Mouse (Mus musculus) liver, adult (tissue): Measurements from ENCODE around the gene Clasp1.

Source experiments
- GATA4 ChIP-seq: IDR thresholded peaks from 2 replicates; pipeline ENCODE4 v1.6.1; 2014; ENCODE audit warnings: mild to moderate bottlenecking, low read length; ENCODE audit not compliant: insufficient replicate concordance

Gene Clasp1

GRCm38 (mm10) chr1:118388757-118389453 is at the start of gene Clasp1:
Clasp1 (plus strand) TSS chr1:118389058.
- TF ChIP-seq GATA4 = peak; percentile 52; the same call in 1 of the 2 replicates

- no peak for TF ChIP-seq GATA4
Measured at GRCm38 (mm10) chr1:118343649-118344435, 45.0 kb upstream of the Clasp1 start.

DNA sequence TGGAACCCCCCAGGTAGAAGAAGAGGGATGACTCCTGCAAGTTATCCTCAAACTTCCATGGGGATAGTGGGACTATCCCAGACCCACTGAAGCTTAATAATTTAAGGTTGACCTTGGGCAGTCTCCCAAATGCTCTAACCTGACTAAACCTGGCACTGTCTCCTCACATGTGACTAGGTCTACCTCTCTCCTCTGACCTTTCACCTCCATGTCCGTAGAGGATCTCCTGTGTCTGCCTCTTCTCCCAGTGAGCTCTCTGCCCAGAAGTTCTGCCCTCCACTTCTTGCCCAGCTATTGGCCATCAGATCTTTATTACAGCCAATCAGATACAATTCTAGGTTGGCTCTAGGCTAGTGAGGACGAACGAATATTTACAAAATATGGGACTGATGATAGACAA is 38.9 kb upstream of the Clasp1 start:
- TF ChIP-seq GATA4 = no peak

GRCm38 (mm10) chr1:118359071-118359761 is 29.6 kb upstream of the Clasp1 start:
- no peak for TF ChIP-seq GATA4

- no peak for TF ChIP-seq GATA4
Measured at GRCm38 (mm10) chr1:118367970-118368369, 20.9 kb upstream of the Clasp1 start.

GRCm38 (mm10) chr1:118368721-118369461 is 20.0 kb upstream of the Clasp1 start:
- TF ChIP-seq GATA4 = no peak

DNA sequence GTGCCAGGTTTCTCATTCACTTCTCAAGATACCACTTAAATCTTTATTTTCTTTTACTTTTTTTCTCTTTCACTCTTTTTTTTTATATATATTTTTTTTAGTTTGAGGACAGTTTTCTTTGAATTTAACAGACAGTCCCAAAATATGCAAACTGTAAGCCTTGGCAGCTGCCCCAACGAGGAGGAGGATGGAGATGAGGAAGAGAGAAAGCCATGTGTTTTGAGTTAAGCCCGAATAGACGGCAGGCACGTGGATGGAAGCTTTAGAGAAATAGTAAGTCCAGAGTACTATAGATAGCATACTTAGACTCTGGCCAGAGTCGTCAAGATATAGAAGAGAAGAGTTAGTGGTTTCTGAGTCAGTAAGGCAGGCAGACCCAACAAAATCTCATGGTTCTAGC is 11.1 kb upstream of the Clasp1 start:
- TF ChIP-seq GATA4 = no peak

GRCm38 (mm10) chr1:118380105-118380786 is 8.6 kb upstream of the Clasp1 start:
- no peak for TF ChIP-seq GATA4

DNA sequence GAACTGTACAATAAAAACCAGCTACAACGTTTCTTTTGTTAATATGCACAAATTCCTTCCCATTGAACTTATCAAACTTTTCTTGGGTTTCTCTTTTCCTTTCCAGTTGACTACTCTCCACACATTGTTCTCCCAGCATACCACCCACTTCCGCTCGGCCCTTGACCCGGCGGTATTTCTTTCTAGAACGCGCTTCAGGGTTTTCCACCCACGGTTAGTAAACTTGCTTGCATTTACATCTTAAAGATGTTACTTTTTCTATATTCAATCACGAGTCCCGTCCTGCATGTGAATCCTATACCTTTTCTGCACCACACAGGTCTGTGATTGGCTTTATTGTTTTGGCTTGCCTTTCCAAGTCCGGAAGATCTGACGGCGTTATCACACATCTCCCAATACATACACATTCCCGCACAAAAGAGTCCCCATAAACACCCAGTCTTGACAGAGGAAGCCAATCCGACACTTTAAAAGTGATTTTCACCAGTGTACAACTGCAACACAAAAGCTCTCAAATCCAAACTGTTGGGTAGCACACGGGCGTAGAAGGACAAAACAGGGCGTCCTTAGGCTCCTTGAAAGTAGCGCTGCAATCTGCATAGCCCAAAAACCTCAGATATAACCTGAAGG is 616 bp upstream of the Clasp1 start:
- TF ChIP-seq GATA4 = no peak

DNA sequence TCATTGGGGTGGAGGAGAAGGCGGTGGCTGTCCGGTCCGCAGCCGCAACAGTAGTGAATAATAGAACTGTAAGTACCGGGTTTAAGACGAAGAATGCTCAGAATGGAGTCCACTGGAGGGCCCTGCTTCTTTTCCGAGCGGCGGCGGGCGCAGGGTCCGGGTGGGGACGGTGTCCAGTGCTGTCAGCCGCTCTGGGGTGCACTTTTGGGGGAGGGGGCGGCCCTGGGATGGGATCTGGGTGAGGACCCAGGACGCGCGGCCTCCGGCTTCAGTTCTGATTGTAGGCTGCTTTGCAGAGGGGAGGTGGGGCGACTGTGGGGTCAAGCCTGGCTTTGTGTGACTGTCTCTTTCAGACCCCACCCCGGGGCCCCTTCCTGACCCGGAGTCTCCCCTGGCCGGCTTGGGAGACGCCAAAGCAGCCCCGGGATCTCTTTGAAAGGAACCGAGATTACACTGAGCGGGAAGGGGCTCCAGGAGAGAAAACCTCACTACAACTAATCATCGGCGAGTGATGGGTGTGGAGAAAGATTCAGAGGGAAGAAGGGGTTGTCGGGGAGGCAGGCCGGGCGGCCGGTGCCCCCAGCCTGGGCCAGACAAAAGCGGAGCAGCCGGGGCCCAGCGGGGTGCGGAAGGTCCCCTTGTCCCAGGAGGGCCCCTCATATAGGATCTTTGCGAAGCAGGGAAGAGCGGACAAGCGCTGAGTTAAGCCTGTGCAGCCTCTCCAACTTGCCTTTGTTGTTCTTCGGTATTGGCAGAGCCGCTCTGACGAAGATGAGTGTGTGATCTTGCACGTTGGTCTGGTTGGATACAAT is 802 bp downstream of the Clasp1 start:
- TF ChIP-seq GATA4 = peak; percentile 1; the same call in 1 of the 2 replicates

- no peak for TF ChIP-seq GATA4
Measured at GRCm38 (mm10) chr1:118390266-118390660, 1.4 kb downstream of the Clasp1 start.

GRCm38 (mm10) chr1:118390871-118391387 is 2.1 kb downstream of the Clasp1 start:
- no peak for TF ChIP-seq GATA4

GRCm38 (mm10) chr1:118392246-118392645 is 3.4 kb downstream of the Clasp1 start:
- no peak for TF ChIP-seq GATA4
